Mouse (Mus musculus): ENCODE data around the gene Syt16. TPM values are rescaled to one million over a fixed set of nuclear protein-coding genes. Genes with fewer than 3 reads are reported as not detected.

Syt16 gene
- polyA plus RNA-seq, 1 experiment = not detected

DNA sequence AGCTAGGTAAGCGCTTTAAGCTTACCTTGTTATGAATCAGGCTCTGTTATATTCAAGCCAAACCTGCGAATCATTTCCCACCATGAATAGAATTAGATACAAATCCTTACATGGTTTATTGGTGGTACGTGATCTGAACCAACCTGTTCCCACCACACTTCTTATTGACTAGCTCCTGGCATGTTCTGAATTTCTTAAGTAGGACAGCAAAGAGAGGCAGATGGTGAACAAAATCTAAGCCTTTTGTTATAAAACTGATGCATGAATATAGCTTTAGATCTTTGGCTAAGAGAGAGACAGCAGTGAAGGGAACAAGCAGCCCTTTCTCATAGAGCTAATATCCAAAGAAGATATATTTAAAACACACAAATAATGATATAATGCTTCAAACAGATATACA lies 83.7 kb downstream of the Syt16 start:
- no peak for TF ChIP-seq POLR2AphosphoS2 (IDR thresholded peaks at IDR 0.05; ENCODE audit: insufficient read length, low read depth)
- no peak for TF ChIP-seq USF1 (IDR thresholded peaks at IDR 0.05; ENCODE audit: low read depth)
- no peak for TF ChIP-seq MYOG (IDR thresholded peaks at IDR 0.05; ENCODE audit: control insufficient read depth in 1 of 3, insufficient read depth in 1 of 3, insufficient read length in 2 of 3, low read depth in 2 of 3)
- no peak for TF ChIP-seq TCF3 (IDR thresholded peaks at IDR 0.05; ENCODE audit: insufficient read length, low read depth)
- TF ChIP-seq REST (IDR thresholded peaks at IDR 0.05; ENCODE audit: insufficient read depth, insufficient read length) = no peak
- no peak for TF ChIP-seq TCF12 (IDR thresholded peaks at IDR 0.05; ENCODE audit: insufficient read depth, poor library complexity, severe bottlenecking)
- no peak for TF ChIP-seq POLR2A (IDR thresholded peaks at IDR 0.05; ENCODE audit: insufficient read length, low read depth)
- TF ChIP-seq E2F4 (IDR thresholded peaks at IDR 0.05; ENCODE audit: insufficient read depth) = no peak
- no peak for TF ChIP-seq MAX (IDR thresholded peaks at IDR 0.05; ENCODE audit: low read depth)
- no peak for TF ChIP-seq SRF (IDR thresholded peaks at IDR 0.05; ENCODE audit: control insufficient read depth, insufficient read length, low read depth)
- no peak for TF ChIP-seq MYOD1 (IDR thresholded peaks at IDR 0.05; ENCODE audit: control insufficient read depth in 1 of 3, insufficient read length in 2 of 3, low read depth in 2 of 3)
- no peak for TF ChIP-seq CEBPB (IDR thresholded peaks at IDR 0.05; ENCODE audit: insufficient read depth, poor library complexity, severe bottlenecking)
- H3ac ChIP-seq (ENCODE audit: control insufficient read depth, insufficient read length) = no peak overlapping the region
- H3K4me3 ChIP-seq = no peak overlapping the region
- H3K36me3 ChIP-seq (ENCODE audit: control insufficient read depth, insufficient read depth) = no peaks in the 10 kb centered on the region
- no peak overlapping the region for H3K4me2 ChIP-seq (ENCODE audit: low read depth)
- no peaks in the 10 kb centered on the region for H3K79me2 ChIP-seq (ENCODE audit: control insufficient read depth, insufficient read depth)
- no peaks in the 10 kb centered on the region for H3K27me3 ChIP-seq (ENCODE audit: control insufficient read depth, insufficient read depth, insufficient read length)

GRCm38 (mm10) chr12:74084389-74084788 lies 86.9 kb downstream of the Syt16 start:
- H3K27me3 ChIP-seq (ENCODE audit: control insufficient read depth, insufficient read depth, insufficient read length) = no peaks in the 10 kb centered on the region
- H3K36me3 ChIP-seq (ENCODE audit: control insufficient read depth, insufficient read depth) = no peaks in the 10 kb centered on the region
- H3ac ChIP-seq (ENCODE audit: control insufficient read depth, insufficient read length) = no peak overlapping the region
- no peaks in the 10 kb centered on the region for H3K79me2 ChIP-seq (ENCODE audit: control insufficient read depth, insufficient read depth)
- TF ChIP-seq MAX (IDR thresholded peaks at IDR 0.05; ENCODE audit: low read depth) (no peak), POLR2A (IDR thresholded peaks at IDR 0.05; ENCODE audit: insufficient read length, low read depth) (no peak), TCF12 (IDR thresholded peaks at IDR 0.05; ENCODE audit: insufficient read depth, poor library complexity, severe bottlenecking) (no peak), POLR2AphosphoS2 (IDR thresholded peaks at IDR 0.05; ENCODE audit: insufficient read length, low read depth) (no peak), MYOG (IDR thresholded peaks at IDR 0.05; ENCODE audit: control insufficient read depth in 1 of 3, insufficient read depth in 1 of 3, insufficient read length in 2 of 3, low read depth in 2 of 3) (no peak), MYOD1 (IDR thresholded peaks at IDR 0.05; ENCODE audit: control insufficient read depth in 1 of 3, insufficient read length in 2 of 3, low read depth in 2 of 3) (no peak), REST (IDR thresholded peaks at IDR 0.05; ENCODE audit: insufficient read depth, insufficient read length) (no peak), USF1 (IDR thresholded peaks at IDR 0.05; ENCODE audit: low read depth) (no peak), CEBPB (IDR thresholded peaks at IDR 0.05; ENCODE audit: insufficient read depth, poor library complexity, severe bottlenecking) (no peak), TCF3 (IDR thresholded peaks at IDR 0.05; ENCODE audit: insufficient read length, low read depth) (no peak), E2F4 (IDR thresholded peaks at IDR 0.05; ENCODE audit: insufficient read depth) (no peak), SRF (IDR thresholded peaks at IDR 0.05; ENCODE audit: control insufficient read depth, insufficient read length, low read depth) (no peak)
- no peak overlapping the region for H3K4me2 ChIP-seq (ENCODE audit: low read depth)
- H3K4me3 ChIP-seq = no peak overlapping the region

DNA sequence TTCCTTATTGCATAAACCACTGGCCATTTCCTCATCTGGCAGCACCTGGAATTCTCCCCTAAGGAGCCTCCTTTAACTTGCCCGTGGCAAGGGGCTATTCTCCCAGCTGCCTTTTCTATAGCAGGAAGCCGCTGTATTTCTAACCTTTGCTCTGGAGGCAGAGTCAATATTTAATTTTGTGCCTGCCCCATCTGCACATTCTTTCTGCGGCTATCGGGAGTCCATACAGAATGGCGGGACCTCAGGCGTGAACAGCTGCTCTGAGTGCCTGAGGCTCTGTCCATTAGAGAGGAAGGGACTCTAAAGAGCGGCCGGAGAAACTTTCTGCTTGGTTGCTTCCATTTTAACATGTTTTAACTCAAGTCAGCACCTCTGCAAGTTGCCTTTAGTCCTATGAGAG lies 89.6 kb downstream of the Syt16 start:
- TF ChIP-seq SRF (IDR thresholded peaks at IDR 0.05; ENCODE audit: control insufficient read depth, insufficient read length, low read depth) (no peak), USF1 (IDR thresholded peaks at IDR 0.05; ENCODE audit: low read depth) (no peak), MYOG (IDR thresholded peaks at IDR 0.05; ENCODE audit: control insufficient read depth in 1 of 3, insufficient read depth in 1 of 3, insufficient read length in 2 of 3, low read depth in 2 of 3) (no peak), POLR2A (IDR thresholded peaks at IDR 0.05; ENCODE audit: insufficient read length, low read depth) (no peak), MAX (IDR thresholded peaks at IDR 0.05; ENCODE audit: low read depth) (no peak), REST (IDR thresholded peaks at IDR 0.05; ENCODE audit: insufficient read depth, insufficient read length) (no peak), TCF3 (IDR thresholded peaks at IDR 0.05; ENCODE audit: insufficient read length, low read depth) (no peak), E2F4 (IDR thresholded peaks at IDR 0.05; ENCODE audit: insufficient read depth) (no peak), MYOD1 (IDR thresholded peaks at IDR 0.05; ENCODE audit: control insufficient read depth in 1 of 3, insufficient read length in 2 of 3, low read depth in 2 of 3) (no peak), POLR2AphosphoS2 (IDR thresholded peaks at IDR 0.05; ENCODE audit: insufficient read length, low read depth) (no peak), CEBPB (IDR thresholded peaks at IDR 0.05; ENCODE audit: insufficient read depth, poor library complexity, severe bottlenecking) (no peak), TCF12 (IDR thresholded peaks at IDR 0.05; ENCODE audit: insufficient read depth, poor library complexity, severe bottlenecking) (no peak)
- Histone ChIP-seq H3K79me2 (ENCODE audit: control insufficient read depth, insufficient read depth) (no peaks in the 10 kb centered on the region), H3ac (ENCODE audit: control insufficient read depth, insufficient read length) (no peak overlapping the region), H3K4me3 (no peak overlapping the region), H3K4me2 (ENCODE audit: low read depth) (no peak overlapping the region), H3K36me3 (ENCODE audit: control insufficient read depth, insufficient read depth) (no peaks in the 10 kb centered on the region), H3K27me3 (ENCODE audit: control insufficient read depth, insufficient read depth, insufficient read length) (no peaks in the 10 kb centered on the region)

GRCm38 (mm10) chr12:74089342-74090131 lies 92.1 kb downstream of the Syt16 start:
- TF ChIP-seq POLR2AphosphoS2 (IDR thresholded peaks at IDR 0.05; ENCODE audit: insufficient read length, low read depth) = no peak
- TF ChIP-seq MAX (IDR thresholded peaks at IDR 0.05; ENCODE audit: low read depth) = no peak
- no peak for TF ChIP-seq MYOG (IDR thresholded peaks at IDR 0.05; ENCODE audit: control insufficient read depth in 1 of 3, insufficient read depth in 1 of 3, insufficient read length in 2 of 3, low read depth in 2 of 3)
- TF ChIP-seq POLR2A (IDR thresholded peaks at IDR 0.05; ENCODE audit: insufficient read length, low read depth) = no peak
- TF ChIP-seq USF1 (IDR thresholded peaks at IDR 0.05; ENCODE audit: low read depth) = no peak
- no peak for TF ChIP-seq CEBPB (IDR thresholded peaks at IDR 0.05; ENCODE audit: insufficient read depth, poor library complexity, severe bottlenecking)
- no peak for TF ChIP-seq SRF (IDR thresholded peaks at IDR 0.05; ENCODE audit: control insufficient read depth, insufficient read length, low read depth)
- no peak for TF ChIP-seq TCF3 (IDR thresholded peaks at IDR 0.05; ENCODE audit: insufficient read length, low read depth)
- no peak for TF ChIP-seq TCF12 (IDR thresholded peaks at IDR 0.05; ENCODE audit: insufficient read depth, poor library complexity, severe bottlenecking)
- no peak for TF ChIP-seq MYOD1 (IDR thresholded peaks at IDR 0.05; ENCODE audit: control insufficient read depth in 1 of 3, insufficient read length in 2 of 3, low read depth in 2 of 3)
- TF ChIP-seq E2F4 (IDR thresholded peaks at IDR 0.05; ENCODE audit: insufficient read depth) = no peak
- TF ChIP-seq REST (IDR thresholded peaks at IDR 0.05; ENCODE audit: insufficient read depth, insufficient read length) = no peak
- no peaks in the 10 kb centered on the region for H3K79me2 ChIP-seq (ENCODE audit: control insufficient read depth, insufficient read depth)
- no peaks in the 10 kb centered on the region for H3K27me3 ChIP-seq (ENCODE audit: control insufficient read depth, insufficient read depth, insufficient read length)

More at GRCm38 (mm10) chr12:74089342-74090131, 92.1 kb downstream of the Syt16 start:
- Histone ChIP-seq H3K4me2 (ENCODE audit: low read depth) (no peak overlapping the region), H3K36me3 (ENCODE audit: control insufficient read depth, insufficient read depth) (no peaks in the 10 kb centered on the region), H3K4me3 (no peak overlapping the region), H3ac (ENCODE audit: control insufficient read depth, insufficient read length) (no peak overlapping the region)
